Mouse (Mus musculus): ENCODE data around the gene Arhgap31.

GRCm38 (mm10) chr16:38587572-38587971 lies 125.5 kb downstream of the Arhgap31 start:
- no peak for TF ChIP-seq CTCF (IDR thresholded peaks at IDR 0.05; ENCODE audit: extremely low read depth, insufficient read depth, low read length)
- TF ChIP-seq POLR2A (IDR thresholded peaks at IDR 0.05; ENCODE audit: extremely low read depth, insufficient read depth, low read length): no peak

Data from cortical plate, adult 2 months (tissue).